Mouse (Mus musculus): ENCODE measurements around the gene H2-Ab1.

DNA sequence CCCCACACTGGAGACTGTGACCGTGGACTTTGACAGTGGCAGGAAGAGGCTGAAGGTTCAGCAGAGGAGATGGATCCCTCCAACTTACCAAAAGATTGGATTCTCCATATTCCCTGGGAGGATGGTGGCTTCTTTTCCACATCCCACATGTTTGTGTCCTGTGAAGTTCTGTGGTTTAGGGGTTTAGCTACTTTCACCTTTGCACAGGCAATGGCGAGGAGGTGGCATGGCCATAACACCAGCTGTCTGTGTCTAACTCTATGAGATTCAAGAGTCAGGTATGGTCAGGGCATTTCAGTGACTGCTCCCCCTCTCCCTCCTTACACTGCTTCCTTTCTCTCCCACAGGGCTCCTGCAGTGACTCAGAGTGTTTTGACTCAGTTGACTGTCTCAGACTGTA lies 11.3 kb downstream of the H2-Ab1 start:
- no peak for TF ChIP-seq POLR2A (IDR thresholded peaks at IDR 0.05; ENCODE audit: borderline replicate concordance, control insufficient read depth, low read depth, low read length)
- TF ChIP-seq CTCF (IDR thresholded peaks at IDR 0.05; ENCODE audit: control insufficient read depth, insufficient read depth, low read length) = no peak

Measured in bone marrow, adult 2 months (tissue).